Mouse (Mus musculus): ENCODE measurements around the gene Smyd3.

GRCm38 (mm10) chr1:179032947-179033346 is 484.9 kb downstream of the Smyd3 start:
- TF ChIP-seq CTCF (IDR thresholded peaks at IDR 0.05; ENCODE audit: low read depth) (no peak), EP300 (optimal IDR thresholded peaks at IDR 0.05) (no peak)

Data from stomach, postnatal 0 days (tissue).